Mouse (Mus musculus) c-Kit-positive CD71-positive TER-119-positive erythroid progenitor cells, embryonic 14.5 days (primary cell): ENCODE results near the gene Plxnd1.

Experiments
- DNase-seq: peaks from one replicate; pipeline ENCODE4 v3.0.0-alpha.2; 2013; ENCODE audit warnings: low spot score

Plxnd1 gene

DNA sequence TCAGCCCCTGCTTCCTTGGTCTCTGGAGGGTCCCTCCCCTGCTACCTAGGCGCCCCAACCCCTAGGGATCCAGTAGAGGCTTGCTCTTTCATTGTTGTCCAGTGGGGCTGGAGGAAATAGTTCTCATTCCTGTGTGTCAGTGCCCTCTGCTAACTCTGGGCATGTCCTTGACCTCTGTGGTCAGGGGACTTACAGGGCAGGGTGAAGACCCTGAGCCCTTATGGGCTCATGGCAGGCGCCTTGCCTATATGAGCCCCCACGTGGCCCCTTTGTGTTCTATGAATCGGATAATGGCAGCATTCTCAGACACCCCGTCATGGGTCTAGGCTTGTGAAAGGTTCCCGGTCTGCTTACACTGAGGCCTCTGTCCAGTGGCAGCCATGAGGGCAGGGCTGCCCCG is 4.0 kb upstream of the Plxnd1 start:
- no peak for DNase-seq

DNA sequence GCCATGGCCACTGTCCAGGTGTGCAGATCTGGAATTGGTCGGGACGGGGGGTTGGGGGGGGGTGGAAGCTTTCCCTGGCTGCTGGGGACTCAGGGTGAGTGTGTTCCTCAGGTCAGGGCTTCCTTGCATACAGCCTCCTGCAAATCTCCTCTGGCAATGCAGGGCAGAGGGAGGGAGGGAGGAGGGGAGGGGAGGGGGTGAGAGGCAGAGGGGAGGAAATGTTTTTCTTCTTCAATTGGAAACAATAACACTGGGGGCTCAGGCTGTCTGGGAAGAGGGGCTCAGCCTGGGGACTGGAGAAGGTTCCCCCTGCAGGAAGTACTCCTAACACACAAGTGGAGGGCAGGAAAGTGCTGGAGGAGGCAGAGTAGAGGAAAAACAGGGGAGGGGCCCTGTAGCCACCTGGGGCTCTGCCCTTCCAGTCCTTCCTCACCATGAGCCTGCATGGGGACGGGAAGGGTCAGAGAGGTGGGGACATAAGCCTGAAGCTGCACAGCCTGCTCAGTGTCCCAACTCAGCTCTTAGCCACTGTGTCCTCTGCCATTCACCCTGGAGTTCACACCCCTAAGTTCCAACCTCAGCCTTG is 3.0 kb upstream of the Plxnd1 start:
- no peak for DNase-seq

DNA sequence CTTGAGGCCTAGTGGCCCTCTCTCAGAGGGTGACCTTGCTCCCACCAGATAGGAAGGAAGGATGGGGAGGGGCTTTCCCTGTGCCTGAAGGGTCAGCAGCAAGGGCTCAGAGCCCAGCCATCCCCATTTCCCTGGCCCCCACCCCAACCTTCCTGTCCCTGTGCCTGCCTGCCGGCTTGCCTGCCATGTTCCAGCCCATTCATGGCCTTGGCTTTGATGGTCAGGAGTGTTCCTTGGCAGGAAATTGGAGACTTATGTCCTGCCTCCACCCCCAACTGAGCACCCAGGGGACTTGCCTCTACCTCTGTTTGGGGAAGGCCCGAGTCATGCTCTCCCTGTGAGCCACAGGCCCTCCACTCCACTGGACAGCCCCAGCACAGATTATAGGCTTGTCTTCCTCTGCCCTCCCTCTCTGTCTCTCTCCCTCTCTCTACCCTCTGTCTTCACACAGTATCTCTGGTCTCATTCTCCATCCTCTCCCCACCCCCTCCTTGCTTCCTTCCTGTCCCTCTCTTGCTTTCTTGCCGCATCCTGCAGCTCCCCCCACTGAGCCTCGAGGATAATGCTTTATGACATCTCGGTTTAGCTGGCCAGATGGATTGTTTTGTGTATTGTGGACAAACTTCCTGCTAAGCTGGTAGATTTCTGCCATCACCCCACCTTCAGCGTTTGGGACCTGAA is 1.5 kb upstream of the Plxnd1 start:
- DNase-seq = no peak

DNA sequence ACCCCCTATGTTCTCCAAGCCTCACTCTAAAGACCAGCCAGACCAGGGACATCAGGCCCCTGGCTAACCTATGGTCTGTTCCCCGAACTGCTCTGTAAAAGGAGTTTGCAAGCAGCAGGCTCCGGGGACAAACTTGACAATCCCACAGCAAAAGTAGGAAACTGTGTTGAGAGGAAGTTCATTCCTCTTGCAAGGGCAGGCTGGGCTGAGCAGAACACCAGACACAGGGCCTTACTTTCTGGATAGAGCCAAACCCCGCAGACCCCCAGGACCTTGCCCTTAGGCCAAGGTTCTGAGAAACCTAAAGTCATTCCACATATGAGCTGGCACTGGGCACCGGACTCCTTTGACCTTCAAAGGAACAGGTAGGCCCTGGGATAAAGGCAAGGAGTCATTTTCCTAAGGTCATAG is 731 bp upstream of the Plxnd1 start:
- no peak for DNase-seq

DNA sequence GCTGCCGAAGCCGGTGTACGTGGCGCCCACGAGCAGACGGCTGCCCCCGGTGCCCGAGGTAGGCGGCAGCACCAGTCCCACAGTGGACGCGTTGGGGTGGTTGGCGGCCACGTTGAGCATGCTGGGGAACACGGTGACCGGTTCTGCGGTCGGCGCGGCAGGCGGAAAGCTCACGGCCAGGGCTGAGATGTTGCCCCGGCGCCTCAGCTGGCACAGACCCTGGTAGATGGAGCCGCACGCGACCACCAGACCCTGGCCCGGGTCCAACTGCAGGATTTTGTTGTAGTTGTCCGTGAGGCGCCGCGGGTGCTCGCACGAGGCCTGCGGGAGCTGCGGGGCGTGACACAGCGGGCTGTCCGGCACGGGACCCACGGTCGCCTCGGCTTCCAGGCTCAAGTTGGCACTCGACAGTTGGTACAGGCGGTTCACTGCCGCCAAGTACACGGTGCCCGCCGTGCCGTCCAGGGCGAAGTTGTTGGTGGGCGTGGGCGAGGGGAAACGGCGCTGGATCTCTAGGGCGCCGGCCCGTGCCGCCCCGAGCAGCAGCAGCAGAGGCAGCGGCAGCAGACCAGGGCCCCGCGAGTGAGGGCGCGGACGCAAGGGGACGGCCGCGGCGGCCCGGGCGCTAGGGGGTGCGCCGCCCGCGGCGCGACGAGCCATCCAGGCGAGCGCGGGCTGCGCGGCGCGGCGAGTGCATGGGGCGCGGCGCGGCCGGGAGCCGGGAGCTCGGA is 494 bp downstream of the Plxnd1 start:
- DNase-seq = no peak

DNA sequence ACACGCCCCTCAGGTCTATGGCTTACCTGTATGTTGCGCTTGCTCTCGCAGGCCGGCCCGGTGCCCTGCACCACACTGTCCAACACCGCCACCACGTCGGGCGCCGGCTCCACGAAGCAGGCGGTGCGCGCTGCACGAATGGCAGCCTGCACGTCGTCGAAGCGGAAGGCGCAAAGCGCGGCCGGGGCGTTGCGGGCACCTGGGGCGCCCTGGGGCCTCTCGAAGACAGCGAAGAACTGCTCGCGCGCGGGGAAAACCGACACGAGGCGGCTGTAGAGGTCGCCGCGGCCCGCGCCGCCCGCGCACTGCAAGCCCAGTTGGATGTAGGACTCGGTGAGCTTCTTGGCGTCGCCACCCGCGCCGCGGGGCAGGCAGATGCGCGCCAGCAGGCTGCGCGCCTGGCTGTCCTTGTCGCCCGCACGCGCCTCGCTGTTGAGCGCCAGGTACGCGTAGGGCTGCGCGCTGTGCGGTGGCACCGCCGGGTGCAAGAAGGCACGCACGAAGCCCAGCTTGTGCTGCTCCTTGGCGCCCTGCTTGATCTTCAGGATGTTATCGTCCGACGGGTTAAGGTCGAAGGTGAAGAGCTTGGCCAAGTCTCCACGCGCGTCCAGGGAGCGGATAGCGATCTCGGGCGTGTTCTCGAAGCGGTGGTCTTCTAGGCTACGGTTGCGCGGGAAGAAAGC is 1.2 kb downstream of the Plxnd1 start:
- no peak for DNase-seq

DNA sequence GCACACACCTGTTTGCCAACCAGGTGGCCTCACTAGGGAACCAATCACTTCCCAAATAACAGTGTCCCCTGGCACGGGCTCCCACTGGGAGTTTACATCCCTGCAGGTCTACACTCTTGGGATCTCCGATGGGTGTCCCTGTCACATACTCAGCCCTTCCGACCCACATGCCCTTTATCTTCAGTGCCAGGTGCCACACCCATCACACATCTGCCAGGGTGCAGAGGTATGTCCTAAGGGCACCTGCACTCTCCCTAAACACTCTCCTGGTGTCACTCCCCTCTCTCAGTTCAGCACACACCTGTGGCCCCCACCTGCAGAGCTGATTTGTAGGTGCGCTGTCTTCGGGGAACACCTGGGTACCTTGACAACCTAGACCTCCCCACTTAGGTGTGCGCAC is 1.8 kb downstream of the Plxnd1 start:
- no peak for DNase-seq

DNA sequence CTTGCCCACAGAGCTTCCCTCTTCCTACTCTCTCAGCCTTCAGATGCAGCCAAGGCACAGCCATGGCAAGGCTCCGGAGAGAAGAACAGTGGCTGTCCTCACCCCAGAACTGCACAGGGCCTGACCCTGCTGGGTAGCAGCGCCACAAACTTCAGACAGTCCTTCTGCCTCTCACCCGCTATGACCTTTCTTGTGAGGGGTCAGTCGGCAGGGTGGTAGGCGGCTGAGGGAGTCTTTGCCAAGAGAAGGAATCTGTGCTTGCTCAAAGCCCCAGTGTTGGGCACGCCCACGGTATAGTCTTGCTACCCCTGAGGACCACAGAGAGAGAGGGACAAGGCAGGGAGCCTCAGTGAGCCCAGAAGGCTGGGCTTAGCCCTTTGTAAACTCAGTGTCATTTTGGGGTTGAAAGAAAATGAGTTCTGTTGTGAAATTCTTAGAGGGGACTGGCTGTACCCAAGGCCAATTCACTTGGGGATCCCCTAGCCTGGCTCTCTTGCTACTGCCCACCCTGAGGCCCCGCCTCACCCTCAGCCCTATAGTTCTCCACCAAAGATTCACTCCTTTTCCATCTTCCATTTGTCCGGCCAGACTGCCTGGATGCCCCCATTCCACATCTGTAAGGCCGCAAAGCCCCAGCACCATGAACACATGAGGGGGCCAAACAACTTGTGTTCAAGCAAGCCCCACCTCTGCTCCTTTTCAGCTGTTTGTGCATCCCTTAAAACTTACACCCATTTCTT is 2.8 kb downstream of the Plxnd1 start:
- no peak for DNase-seq

DNA sequence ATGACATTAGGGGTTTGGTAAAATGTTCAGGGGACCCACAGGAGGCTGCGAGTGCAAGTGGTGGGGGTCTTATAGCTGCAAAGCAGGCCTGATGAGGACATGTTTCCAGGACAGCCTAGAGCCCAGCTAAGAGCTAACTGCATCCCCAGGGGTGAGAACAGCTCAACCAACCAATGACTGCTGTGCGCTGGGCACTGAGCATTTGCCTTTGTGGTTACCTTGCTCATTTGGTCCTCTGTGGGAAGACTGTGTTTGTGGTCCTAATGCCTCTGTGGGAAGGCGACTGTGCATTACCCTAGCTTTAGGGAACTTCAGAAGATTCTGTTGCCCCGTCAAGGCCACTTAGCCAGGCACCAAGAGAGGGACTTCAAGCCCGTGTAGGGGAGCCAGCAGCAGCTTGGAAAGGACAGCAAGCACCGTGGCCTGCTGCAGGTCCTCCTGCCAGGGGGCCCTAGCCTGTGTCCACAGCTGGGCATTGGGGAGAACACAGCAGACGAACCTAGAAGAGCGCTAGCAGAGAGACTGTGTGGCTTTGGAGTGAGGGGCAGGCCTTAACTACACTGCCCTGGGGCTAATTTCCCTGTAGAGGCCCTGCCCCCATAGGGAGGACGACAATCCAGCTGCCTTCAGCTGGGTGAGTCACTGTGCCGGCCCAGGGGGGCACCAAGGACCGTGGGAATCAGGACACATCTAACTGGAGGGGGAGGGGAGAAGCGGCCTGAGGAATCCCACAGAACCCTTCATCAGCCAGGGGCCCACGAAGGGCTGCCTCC is 3.5 kb downstream of the Plxnd1 start:
- DNase-seq = no peak

DNA sequence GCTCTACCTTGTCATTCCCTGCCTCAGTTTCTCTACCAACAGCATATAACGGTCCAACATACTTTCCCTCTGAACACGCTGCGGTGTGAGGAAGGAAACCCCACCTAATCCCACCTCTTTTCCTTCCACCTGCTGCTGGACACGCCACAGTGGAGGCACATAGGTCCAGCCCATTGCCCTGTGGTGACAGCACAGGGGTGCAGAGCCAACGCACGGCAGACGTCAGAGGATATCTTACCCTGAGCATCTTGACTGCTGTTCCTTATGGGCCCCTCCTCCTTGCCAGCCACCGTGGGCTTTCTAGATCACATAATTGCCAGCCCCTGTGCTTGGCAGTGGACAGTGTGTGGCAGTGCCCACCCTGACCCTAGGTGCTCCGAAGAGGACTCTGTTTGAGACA is 4.3 kb downstream of the Plxnd1 start:
- DNase-seq = no peak

DNA sequence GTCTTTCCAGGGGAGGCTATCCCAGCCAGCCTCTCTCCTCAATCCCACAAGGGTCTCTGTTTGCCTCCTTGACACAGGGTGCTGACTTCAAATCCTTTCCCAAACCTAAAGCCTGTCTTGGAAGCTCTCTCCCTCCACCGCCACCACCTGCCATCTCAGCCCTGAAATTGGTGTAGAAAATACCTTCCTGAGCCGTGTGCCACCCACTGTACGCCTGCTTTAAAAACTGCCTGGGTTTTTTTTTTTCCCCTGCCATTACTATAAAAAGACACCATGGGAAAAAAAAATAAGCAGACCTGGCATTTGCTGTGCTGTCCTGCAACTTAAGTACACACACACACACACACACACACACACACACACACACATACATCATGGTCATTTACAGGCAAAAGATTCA is 4.7 kb downstream of the Plxnd1 start:
- DNase-seq = no peak

DNA sequence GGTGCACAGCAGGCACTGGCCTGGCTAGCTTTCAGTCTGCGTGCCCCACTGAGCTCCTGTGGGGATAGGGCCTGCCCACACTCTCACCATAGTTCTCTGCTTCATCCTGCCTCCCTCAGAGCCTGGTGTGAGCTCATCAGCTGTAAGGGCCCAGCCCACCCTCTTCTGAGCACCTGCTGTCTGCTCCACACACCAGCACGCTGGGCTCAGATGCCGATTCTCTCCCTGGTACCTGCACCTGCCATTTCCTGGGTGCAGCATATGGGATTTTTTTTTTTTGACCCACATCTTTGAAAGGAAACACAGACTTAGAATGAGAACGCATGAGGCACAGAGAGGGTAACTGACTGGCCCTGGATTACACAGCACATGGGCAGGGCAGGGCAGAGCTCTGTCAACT is 5.2 kb downstream of the Plxnd1 start:
- no peak for DNase-seq

DNA sequence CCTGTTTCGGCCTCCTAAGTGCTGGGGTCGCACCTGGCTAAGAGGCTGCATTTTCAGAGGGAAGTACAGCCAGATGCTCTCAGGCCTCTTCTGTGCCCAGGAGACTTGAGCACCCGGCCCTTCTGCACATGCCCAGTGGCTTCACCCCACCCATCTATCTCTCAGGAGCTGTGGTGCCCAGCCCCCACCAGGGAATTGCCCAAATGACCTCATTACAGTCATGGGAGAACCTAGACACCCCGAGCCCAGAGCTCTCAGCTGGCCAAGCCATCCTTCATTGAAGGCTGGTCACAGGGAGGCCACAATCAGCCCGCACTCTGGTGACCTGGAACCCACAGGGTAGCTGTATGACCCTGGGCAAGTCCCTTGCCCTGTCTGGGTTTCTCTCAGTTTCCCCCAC is 5.8 kb downstream of the Plxnd1 start:
- DNase-seq = no peak

DNA sequence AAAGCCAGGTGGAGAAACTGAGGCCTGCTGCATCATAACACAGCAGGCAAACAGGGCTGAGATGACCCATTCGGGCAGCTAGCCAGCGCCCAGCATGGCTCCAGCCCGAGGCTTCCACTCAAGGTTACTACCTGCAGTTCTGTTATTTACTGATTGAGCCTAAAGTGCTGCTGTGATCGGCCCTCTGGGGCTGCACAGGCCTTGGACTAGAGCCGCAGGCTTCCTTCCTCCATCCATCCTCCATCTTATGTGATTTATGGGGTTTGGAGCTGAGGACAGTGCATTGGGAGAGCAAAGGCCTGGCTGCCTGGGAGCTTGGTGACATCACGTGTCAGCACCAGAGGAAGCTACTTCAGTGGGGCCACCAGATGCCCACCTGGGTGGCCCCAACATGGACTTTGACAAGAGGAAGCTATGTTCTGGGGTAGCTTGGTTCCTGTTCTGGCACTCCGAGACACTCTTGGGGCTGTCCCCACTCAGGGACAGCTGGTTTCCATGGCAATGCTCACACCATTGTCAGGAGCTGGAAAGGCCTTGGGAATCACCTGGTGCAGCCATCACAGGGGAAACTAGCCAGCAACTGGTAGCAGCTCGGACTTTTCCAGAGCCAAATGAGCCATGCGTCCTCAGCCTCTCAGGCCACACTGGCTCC is 7.6 kb downstream of the Plxnd1 start:
- no peak for DNase-seq

DNA sequence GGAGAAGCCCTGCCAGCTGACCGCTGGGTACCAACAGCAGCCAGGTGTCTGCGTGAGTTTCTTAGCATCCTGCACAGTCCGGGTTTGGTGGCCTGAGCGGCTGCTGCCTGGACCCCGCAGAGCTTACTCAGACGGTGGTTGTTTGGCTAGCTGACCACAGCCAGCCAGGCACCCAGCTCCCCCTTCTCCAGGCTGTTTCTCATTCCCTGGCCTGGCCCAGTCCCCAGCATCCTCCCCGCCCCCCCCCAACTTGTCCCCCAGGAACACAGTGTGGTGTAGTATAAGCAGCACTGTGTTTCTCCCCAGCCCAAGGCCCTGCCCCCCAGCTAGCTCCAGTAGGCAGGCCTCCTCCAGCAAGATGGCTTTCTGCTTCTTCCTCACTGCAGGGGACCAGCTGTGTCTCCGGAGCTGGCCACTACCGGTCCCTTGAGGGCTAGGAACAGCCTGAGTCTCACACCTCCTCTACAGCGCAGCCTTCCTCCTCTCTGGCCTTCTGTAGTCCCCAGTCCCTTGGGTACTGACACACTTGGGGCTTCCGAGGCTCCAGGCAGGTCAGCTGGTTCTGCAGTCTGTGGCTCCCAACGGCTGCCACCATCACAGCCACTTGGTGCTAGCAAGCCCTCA is 8.2 kb downstream of the Plxnd1 start:
- DNase-seq = no peak

DNA sequence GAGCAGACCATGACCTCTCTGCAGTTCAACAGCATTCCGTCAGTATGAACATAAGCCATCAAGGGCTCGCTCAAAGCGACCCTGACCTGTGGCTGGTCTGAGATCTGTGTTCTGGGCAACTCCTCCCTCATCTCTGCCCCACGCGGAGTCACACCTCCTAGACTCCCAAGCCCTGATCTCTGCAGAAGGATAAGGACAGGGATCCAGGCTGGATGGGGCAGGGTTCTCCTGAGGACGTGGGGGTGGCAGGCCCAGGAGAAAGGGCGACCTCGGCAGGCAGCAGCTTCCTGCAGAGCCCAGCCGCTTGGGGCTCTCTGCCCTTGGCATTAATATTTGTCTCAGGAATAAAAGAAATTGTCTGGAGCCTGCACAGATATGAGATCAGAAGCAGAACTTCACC is 9.2 kb downstream of the Plxnd1 start:
- DNase-seq = no peak

DNA sequence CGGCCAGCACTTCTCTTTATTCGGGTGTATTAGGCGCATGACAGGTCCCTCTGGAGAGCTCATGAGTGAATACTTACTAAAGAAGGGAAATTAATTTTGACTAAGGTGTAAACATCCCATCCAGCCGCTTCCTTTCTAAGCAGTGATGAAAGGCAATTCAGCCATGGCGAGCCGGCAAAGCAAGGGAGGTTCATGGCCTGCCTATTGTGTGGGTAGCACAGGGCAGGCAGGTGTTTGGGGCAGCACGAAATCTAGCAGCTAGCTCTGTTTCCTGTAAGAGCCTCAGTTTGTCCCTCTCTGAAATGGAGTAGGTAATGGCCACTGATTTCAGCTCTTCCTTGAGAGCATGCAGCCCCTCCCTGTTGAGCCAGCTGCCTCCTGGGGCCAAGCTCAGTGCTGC is 10.2 kb downstream of the Plxnd1 start:
- no peak for DNase-seq

DNA sequence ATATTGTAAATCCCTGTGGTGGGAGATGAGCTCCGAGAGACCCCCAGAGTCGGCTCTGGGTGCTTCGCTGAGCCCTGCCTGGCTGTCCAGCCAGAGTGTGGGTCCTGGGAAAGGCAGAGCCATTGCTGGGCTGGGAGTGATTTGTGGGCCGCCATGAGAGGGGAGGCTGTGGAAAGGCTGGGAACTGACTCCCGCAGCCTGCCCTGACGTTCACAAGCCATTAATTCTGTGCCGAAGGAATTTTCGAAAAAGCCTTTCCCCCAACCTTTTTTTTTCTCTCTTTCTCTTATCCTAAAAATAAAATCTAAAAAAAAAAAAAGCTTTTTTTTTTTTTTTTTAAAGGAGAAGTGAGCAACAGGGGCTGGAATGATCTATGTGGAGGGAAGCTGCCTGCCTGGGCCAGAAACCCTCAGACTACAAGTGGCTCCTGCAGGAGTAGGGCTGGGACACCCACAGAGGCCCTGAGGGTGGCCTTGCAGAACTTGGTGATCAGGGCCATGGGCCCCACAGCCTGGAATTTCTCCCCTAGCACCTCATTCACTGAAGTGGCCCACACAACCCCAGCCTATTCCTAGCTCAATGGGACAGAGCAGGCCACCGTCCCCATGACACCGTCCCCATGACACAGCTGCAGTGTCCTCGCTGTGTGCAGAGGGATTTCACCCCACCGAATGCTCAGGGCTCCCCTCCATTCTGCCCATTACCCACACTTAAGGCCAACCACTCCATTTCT is 11.3 kb downstream of the Plxnd1 start:
- no peak for DNase-seq

DNA sequence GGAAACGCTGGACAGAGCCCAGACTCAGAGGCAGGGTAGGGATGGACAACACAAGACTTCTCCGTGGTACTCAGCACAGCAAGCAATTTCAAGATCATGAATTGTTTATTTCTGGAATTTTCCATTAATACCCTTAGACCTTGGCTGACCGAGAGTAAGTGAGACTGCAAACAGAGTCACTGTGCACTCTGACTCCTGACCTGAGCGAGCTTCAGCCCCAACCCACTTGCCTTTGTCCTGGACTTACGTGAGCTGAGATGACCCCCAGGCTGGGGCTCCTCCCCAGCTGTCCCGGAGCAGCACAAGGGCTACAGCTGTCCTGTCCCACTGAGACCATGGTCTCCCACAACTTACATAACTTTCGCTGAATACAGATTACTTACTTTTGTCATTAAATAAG is 11.9 kb downstream of the Plxnd1 start:
- DNase-seq = no peak

DNA sequence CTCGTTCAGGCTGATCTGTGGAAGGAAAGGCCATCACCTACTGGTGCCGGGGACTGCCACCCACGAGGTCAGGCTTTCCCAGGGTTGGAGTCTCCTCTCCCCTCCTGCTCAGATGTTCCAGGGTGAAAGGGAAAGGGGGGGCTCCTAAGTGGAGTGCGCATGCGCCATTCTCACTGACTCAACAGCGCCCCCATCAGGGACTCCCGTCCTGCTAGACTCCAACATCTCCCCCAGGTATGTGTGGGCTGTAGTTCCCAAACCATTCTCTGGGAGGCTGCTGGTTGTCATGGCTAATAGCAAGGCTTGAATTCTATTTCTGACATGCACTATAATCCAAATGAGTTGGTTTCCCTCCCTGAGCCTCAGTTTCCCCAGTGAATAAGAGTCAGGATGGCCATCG is 16.2 kb downstream of the Plxnd1 start:
- no peak for DNase-seq
